In genomic region chr3:100969176-100969917, GRCm38 (mm10) we compare ENCODE assay signal across 8 mouse cellular contexts. TPM values are rescaled to one million over a fixed set of nuclear protein-coding genes. Genes with fewer than 3 reads are reported as not detected.
DNase-seq lines count a peak whose midpoint lies in the region; ATAC-seq lines count a peak whose summit lies in the region.

Gene Ttf2 (minus strand): TSS chr3:100969663.

- no peak within 1 kb of the TSS for H3K27ac ChIP-seq in hindbrain, embryonic 15.5 days (replicated peaks)

- peak within 1 kb of the TSS; percentile 71 for H3K4me2 ChIP-seq in hindbrain, embryonic 15.5 days

- H3K4me3 ChIP-seq in hindbrain, embryonic 15.5 days, result peak within 1 kb of the TSS; percentile 56

- under 1% methylated on average over 40 of the region's 40 CpGs for WGBS in hindbrain, embryonic 15.5 days

- H3K36me3 ChIP-seq in hindbrain, embryonic 15.5 days, result no peaks in the 10 kb centered on the region

- peak; percentile 87 for DNase-seq in T-cell, adult 2 months (ENCODE audit: low spot score)
- peak; percentile 87 to 91 for DNase-seq in cerebellum, postnatal 36 days
- DNase-seq in frontal cortex, postnatal 36 days (ENCODE audit: low spot score in 2 of 2), result peak; percentile 85 to 88
- DNase-seq in left cerebral cortex, adult 11 months (ENCODE audit: low spot score), result peak; percentile 74
- peak; percentile 93 to 96 for DNase-seq in lung, postnatal 4 days
- peak; percentile 88 for DNase-seq in retina, postnatal 7 days (ENCODE audit: low read depth, low spot score)
- peak; percentile 80 for DNase-seq in urinary bladder, adult 2 months (ENCODE audit: low spot score)

- H3K4me1 ChIP-seq in hindbrain, embryonic 15.5 days (replicated peaks), result peaks cover 9% of the 10 kb centered on the region

- peak; percentile 98 for ATAC-seq in hindbrain, embryonic 15.5 days (ENCODE audit: low FRiP score, low read depth)

- H3K9me3 ChIP-seq in hindbrain, embryonic 15.5 days, result no peaks in the 10 kb centered on the region

- no peaks in the 10 kb centered on the region for H3K27me3 ChIP-seq in hindbrain, embryonic 15.5 days

- peak within 1 kb of the TSS; percentile 47 for H3K9ac ChIP-seq in hindbrain, embryonic 15.5 days

RNA-seq across cellular contexts. Expression of gene Ttf2, which starts in this region (rescaled TPM):
- polyA plus RNA-seq in hindbrain, embryonic 15.5 days (2015; fragmentation: Nextera tagmentation; extraction: Ambion mirVana), result 4.5 and 4.8 TPM in 2 replicates
- 7.2 and 8.2 TPM in 2 replicates for polyA plus RNA-seq in urinary bladder, adult 2 months (2012; rRNA removed)
